Mouse (Mus musculus): ENCODE measurements at regions not wholly inside any gene's neighbourhood (a gene's known extent, or its start where the extent isn't known, plus 50 kb on each side); places are given as distances from the start of the nearest gene placed in this dataset.
A peak's percentile ranks its signal among the peaks of the same experiment; 100 is the strongest.

GRCm38 (mm10) chr4:45746451-45746850 lies 52.4 kb upstream of the Aldh1b1 start:
- no peak for DNase-seq (ENCODE audit: low read depth, low spot score)

DNA sequence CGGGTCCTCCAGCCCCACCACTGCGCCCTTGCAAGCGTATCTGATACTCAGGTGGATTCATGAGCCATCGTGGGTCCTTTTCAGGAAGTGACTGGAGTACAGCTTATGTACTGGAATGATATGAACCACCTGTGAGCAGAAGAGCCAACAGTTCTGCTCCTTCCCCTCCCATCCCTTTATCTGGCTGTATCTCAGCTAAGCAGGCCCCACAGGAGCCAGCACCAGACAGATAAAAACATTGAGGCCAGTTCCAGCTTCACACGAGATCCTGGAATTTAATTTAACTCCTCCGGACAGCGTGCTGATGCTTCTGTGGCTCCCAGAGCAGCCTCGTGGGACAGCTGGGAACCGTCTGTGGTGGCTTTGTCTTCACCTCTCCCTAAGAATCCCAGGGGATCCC lies 53.1 kb upstream of the Aldh1b1 start:
- DNase-seq (ENCODE audit: low read depth, low spot score), result no peak

DNA sequence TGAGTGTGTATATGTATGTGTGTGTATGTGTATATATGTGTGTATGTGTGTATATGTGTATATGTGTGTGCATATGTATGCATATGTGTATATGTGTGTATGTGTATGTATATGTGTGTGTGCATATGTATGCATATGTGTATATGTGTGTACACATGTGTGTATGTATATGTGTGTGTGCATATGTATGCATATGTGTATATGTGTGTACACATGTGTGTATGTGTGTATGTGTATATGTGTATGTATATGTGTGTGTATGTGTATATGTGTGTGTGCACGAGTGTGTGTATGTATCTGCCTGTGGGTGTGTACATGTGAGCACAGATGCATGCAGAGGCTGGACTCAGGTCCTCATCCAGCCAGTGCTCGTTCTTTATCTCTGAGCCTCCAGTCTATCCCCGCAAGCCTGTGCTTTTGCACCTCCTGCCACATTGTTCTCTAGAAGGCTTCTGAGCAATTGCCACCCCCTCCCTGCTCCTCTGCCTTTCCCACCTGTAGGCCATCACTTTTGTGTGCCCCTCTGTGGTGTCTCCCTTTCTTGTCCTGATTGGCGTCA lies 53.9 kb upstream of the Aldh1b1 start:
- no peak for DNase-seq (ENCODE audit: low read depth, low spot score)

GRCm38 (mm10) chr4:45740779-45741365 lies 58.0 kb upstream of the Aldh1b1 start:
- DNase-seq (ENCODE audit: low read depth, low spot score), result no peak

GRCm38 (mm10) chr4:45740319-45740718 lies 58.5 kb upstream of the Aldh1b1 start:
- DNase-seq (ENCODE audit: low read depth, low spot score), result no peak

DNA sequence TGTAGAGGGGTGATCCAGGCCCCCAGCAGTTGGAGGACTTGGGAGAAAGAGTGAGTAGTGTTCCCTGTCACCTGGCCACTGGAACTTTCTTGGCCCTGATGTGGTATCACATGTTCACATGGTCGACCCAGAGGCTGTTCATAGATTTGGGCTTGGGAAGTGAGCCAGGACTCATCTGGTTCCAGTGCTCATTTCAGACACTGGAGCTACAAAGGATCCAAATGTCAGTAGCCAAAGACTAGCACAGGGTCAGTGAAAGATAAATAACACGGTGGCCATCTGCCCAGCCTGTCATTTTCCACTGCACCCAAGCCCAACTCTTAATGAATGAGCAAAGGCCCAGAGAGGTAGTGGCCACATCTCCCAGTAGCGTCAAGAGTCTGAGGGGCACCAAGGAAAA lies 59.1 kb upstream of the Aldh1b1 start:
- DNase-seq (ENCODE audit: low read depth, low spot score), result no peak

GRCm38 (mm10) chr4:45739168-45739567 lies 59.7 kb upstream of the Aldh1b1 start:
- no peak for DNase-seq (ENCODE audit: low read depth, low spot score)

DNA sequence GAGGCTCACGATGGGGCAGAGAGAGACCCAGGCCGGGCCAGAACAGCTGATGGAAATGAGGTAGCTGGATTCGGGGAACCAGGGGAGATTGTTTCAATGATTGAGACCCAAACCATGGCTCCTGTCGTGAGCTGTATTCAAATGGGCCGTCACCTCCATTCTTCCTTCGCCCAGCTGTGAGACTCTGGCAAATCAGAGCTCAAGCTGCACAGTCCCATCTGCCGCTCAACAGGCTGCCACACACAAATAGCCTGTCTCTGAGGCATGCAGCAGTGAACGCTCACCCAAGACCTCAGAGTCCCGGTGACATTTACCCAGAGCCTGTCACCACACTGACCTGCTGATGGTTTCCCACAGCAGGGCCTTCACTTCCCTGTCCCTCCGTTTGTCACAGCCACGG lies 60.1 kb upstream of the Aldh1b1 start:
- no peak for DNase-seq (ENCODE audit: low read depth, low spot score)

DNA sequence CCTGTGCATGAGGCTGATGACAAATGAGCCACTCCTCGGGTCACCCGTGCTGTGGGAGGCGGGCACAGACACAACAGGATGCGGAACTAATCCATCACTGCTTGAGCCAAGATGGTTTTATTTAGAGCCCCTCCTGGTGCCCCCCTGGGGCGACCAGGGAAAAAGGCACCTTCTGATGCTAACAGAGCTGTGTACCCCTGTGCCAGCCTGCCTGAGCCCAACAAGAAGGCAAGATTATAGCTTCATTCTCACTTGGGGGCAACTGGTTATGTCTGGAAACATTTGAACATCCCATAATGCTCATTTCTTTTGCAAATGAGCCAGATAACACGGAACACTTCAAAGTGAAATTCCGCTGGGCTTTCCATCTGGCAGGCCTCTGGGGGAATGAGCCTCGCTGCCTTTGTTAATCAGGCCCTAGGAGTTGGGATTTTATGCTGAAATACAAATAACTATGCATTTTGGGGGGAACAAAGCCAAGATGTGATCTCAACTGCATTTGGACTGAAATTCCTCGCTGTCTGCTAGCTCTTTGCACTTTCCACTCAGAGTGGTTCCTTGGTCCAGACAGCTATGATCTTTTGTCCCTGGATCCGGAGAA lies 62.5 kb upstream of the Aldh1b1 start:
- DNase-seq (ENCODE audit: low read depth, low spot score), result no peak

GRCm38 (mm10) chr4:45734011-45734410 lies 64.8 kb upstream of the Aldh1b1 start:
- no peak for DNase-seq (ENCODE audit: low read depth, low spot score)

- peak; percentile 78 for DNase-seq (ENCODE audit: low read depth, low spot score)
These were observed 67.7 kb upstream of the Aldh1b1 start for GRCm38 (mm10) chr4:45730862-45731831.

GRCm38 (mm10) chr4:45729801-45730200 lies 69.0 kb upstream of the Aldh1b1 start:
- no peak for DNase-seq (ENCODE audit: low read depth, low spot score)

DNA sequence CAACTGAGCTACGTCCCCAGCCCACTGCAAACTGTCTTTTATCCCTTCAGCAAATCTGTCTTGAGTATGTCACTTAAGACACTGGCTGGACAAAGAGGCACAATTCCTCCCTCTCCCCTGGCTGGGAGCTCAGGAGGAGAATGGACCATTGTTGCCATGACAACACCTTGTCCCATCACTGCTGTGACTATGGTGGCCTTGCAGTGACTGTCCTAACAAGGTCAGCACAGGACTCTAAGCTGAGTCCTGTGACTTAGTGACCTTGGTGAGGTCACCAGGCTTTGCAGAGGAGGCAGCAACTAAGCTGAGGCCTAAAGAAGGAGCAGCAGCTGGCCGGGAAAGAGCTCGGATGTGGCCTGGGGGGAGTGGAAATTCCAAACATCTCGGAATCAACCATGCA lies 70.0 kb upstream of the Aldh1b1 start:
- no peak for DNase-seq (ENCODE audit: low read depth, low spot score)

DNA sequence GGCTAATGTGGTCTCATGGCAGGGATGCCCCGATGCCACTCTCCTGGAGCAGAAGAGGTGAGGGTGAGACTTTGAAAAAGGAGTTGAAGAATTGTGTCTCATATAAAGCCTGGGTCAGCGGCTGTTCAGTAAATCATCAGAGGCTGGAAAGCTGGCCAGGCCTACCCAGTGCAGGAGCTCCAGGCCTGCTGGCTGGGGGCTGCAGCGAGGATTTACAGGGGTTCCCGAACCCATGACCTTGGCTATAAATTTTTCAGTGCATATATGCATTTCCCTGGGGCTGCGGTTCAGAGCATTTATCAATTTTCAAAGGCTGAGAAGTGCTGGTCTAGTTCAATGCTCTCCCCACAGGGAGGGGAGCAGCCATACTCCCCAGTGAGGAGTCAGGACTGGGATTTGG lies 70.9 kb upstream of the Aldh1b1 start:
- no peak for DNase-seq (ENCODE audit: low read depth, low spot score)

DNA sequence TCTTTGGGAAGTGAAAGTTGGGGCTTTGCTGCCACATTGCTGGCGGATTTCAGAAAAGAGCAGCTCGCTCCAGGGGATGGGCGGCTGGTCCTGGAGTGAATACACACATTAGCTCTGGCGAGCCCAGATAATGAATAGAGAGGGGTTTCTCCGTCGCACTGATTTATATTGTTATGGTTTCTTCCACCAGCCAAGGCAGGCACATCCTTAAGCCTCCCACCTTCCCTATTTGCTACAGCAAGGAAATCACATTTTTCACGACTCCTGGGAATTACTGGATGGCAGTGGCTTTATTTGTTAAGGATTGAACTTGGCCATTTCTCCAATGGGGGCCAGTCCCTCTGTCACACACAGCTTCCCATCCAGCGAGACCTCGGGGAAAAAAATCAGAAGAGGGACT lies 71.3 kb upstream of the Aldh1b1 start:
- no peak for DNase-seq (ENCODE audit: low read depth, low spot score)

DNA sequence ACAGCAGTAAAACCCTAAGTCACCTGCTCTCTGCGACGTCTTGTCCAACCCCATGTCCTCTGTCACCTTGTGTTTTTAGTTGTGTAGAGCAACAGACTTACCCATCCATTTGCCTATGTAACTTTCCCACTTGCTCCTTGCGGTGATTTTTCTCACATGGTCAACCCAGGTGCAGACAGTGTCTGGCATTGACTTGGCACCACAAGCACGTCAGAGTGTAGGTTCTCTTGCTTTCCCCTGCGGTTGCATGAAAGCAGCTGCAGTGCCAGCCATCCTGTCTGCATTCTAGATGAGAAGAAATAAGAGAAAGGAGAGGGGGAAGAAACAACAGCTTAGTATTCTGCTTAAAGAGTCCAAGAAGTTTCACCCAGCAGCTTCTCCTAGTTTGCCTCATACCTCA lies 72.0 kb upstream of the Aldh1b1 start:
- DNase-seq (ENCODE audit: low read depth, low spot score), result no peak

GRCm38 (mm10) chr4:45725055-45725910 lies 73.5 kb upstream of the Aldh1b1 start:
- DNase-seq (ENCODE audit: low read depth, low spot score), result peak; percentile 46

GRCm38 (mm10) chr4:45720352-45720751 lies 78.5 kb upstream of the Aldh1b1 start:
- no peak for DNase-seq (ENCODE audit: low read depth, low spot score)

DNA sequence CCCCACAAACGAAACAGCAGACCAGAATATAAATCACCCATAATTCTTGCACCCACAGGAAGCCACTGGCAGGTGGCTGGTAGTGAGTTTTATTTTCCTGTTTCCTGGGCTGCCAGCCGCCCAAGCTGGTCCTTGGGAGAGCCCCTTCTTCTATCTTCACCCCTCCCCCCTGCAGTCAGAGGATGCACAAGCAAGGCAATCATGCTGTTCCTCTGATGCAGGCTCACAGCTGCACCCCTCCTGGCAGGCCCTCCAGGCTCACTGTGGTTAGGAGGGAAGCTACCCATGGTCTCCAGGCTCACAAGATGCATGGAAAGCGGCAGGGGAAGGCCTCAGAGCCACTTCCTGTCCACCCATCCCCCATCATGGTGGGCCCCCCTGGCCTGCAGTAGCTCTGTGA lies 79.3 kb upstream of the Aldh1b1 start:
- DNase-seq (ENCODE audit: low read depth, low spot score), result no peak

GRCm38 (mm10) chr4:45715878-45716277 lies 82.9 kb upstream of the Aldh1b1 start:
- DNase-seq (ENCODE audit: low read depth, low spot score), result no peak

GRCm38 (mm10) chr4:45713837-45714508 lies 84.8 kb upstream of the Aldh1b1 start:
- no peak for DNase-seq (ENCODE audit: low read depth, low spot score)

Data from forelimb bud, embryonic 11.5 days (tissue).